Mouse (Mus musculus) heart, embryonic 11.5 days (tissue): ENCODE measurements around the gene Traf3ip3. TPM values are rescaled to one million over a fixed set of nuclear protein-coding genes. Genes with fewer than 3 reads are reported as not detected.

Source experiments
- ATAC-seq: fragments of 200-750 bp; cut with Nextera tagmentation; replicated peaks from 2 replicates; pipeline ENCODE4 v1.8.0; 2017; ENCODE audit warnings: moderate library complexity; ENCODE audit not compliant: insufficient number of reproducible peaks, low FRiP score, low TSS enrichment
- H3K27ac ChIP-seq: fragments of 300-500 bp; sonication (generic); 2 replicates; pipeline ENCODE4 v1.5.1; 2014; ENCODE audit warnings: mild to moderate bottlenecking, low read depth, low read length
- H3K27me3 ChIP-seq: fragments of 300-500 bp; sonication (generic); 2 replicates; pipeline ENCODE4 v1.6.1; 2014; ENCODE audit warnings: mild to moderate bottlenecking, low read length, mixed read lengths; ENCODE audit not compliant: control insufficient read depth, insufficient read depth
- H3K36me3 ChIP-seq: fragments of 300-500 bp; sonication (generic); 2 replicates; pipeline ENCODE4 v1.6.1; 2014; ENCODE audit warnings: mild to moderate bottlenecking, low read length, moderate library complexity, mixed read lengths; ENCODE audit not compliant: control insufficient read depth, insufficient read depth
- H3K4me1 ChIP-seq: fragments of 300-500 bp; sonication (generic); 2 replicates; pipeline ENCODE4 v1.6.1; 2014; ENCODE audit warnings: low read length; ENCODE audit not compliant: control insufficient read depth, insufficient read depth
- H3K4me2 ChIP-seq: fragments of 300-500 bp; sonication (generic); 2 replicates; pipeline ENCODE4 v1.6.1; 2014; ENCODE audit warnings: mild to moderate bottlenecking, moderate library complexity
- H3K4me3 ChIP-seq: fragments of 300-500 bp; sonication (generic); 2 replicates; pipeline ENCODE4 v1.5.1; 2014; ENCODE audit warnings: low read depth, low read length
- H3K9ac ChIP-seq: fragments of 300-500 bp; sonication (generic); 2 replicates; pipeline ENCODE4 v1.6.1; 2014; ENCODE audit warnings: mild to moderate bottlenecking, low read depth, low read length, moderate library complexity
- H3K9me3 ChIP-seq: fragments of 300-500 bp; sonication (generic); replicated peaks from 2 replicates; pipeline ENCODE4 v1.6.1; 2016; ENCODE audit warnings: low read length; ENCODE audit not compliant: control insufficient read depth
- WGBS: fragments of 180-500 bp; shearing (Covaris S2); extraction: QIAGEN DNeasy Blood & Tissue Kit; methylation state at CpG from one replicate; pipeline ENCODE4 v1.1.7; 2014; ENCODE audit not compliant: insufficient replicate concordance; 5-methylcytosine and 5-hydroxymethylcytosine counted together
- polyA plus RNA-seq: library from polyadenylated mRNA; unstranded; fragments of >200 nt; fragmentation: Nextera tagmentation; extraction: Ambion mirVana; gene quantifications from 2 replicates; pipeline ENCODE4 v1.2.1, GENCODE M21; 2014

Gene Traf3ip3
- polyA plus RNA-seq, 1 experiment from 2014 or later: 2.1 TPM

- Histone ChIP-seq H3K27me3 (no peaks in the 10 kb centered on the region), H3K4me2 (no peak overlapping the region), H3K4me1 (no peaks in the 10 kb centered on the region), H3K36me3 (no peaks in the 10 kb centered on the region), H3K9ac (no peak overlapping the region), H3K9me3 (no peaks in the 10 kb centered on the region), H3K4me3 (no peak overlapping the region), H3K27ac (no peak overlapping the region)
- WGBS: 62% methylated on average over 5 of the region's 5 CpGs
- ATAC-seq: no peak
Observed at GRCm38 (mm10) chr1:193220408-193220807, 18.9 kb upstream of the Traf3ip3 start.

GRCm38 (mm10) chr1:193216000-193216399 is 14.5 kb upstream of the Traf3ip3 start:
- H3K27me3 ChIP-seq: no peaks in the 10 kb centered on the region
- H3K9ac ChIP-seq: no peak overlapping the region
- H3K27ac ChIP-seq: no peak overlapping the region
- no peak overlapping the region for H3K4me3 ChIP-seq
- no peak overlapping the region for H3K4me2 ChIP-seq
- H3K36me3 ChIP-seq: no peaks in the 10 kb centered on the region
- 75% methylated on average over 3 of the region's 3 CpGs for WGBS
- H3K9me3 ChIP-seq: no peaks in the 10 kb centered on the region
- H3K4me1 ChIP-seq: no peaks in the 10 kb centered on the region
- ATAC-seq: no peak

- no peaks in the 10 kb centered on the region for H3K4me1 ChIP-seq
- ATAC-seq: no peak
- no peaks in the 10 kb centered on the region for H3K9me3 ChIP-seq
- 60% methylated on average over 5 of the region's 5 CpGs for WGBS
- H3K27ac ChIP-seq: no peak overlapping the region
- no peak overlapping the region for H3K4me3 ChIP-seq
- no peaks in the 10 kb centered on the region for H3K27me3 ChIP-seq
- H3K9ac ChIP-seq: no peak overlapping the region
- no peak overlapping the region for H3K4me2 ChIP-seq
- H3K36me3 ChIP-seq: no peaks in the 10 kb centered on the region
Observed at GRCm38 (mm10) chr1:193214053-193214452, 12.6 kb upstream of the Traf3ip3 start.

- no peak overlapping the region for H3K4me2 ChIP-seq
- no peaks in the 10 kb centered on the region for H3K4me1 ChIP-seq
- no peaks in the 10 kb centered on the region for H3K27me3 ChIP-seq
- H3K27ac ChIP-seq: no peak overlapping the region
- 65% methylated on average over 5 of the region's 5 CpGs for WGBS
- no peak for ATAC-seq
- H3K36me3 ChIP-seq: no peaks in the 10 kb centered on the region
- H3K9ac ChIP-seq: no peak overlapping the region
- no peaks in the 10 kb centered on the region for H3K9me3 ChIP-seq
- no peak overlapping the region for H3K4me3 ChIP-seq
Observed at GRCm38 (mm10) chr1:193211371-193211770, 9.9 kb upstream of the Traf3ip3 start.

- no peak for ATAC-seq
- WGBS: 36% methylated on average over 2 of the region's 2 CpGs
- Histone ChIP-seq H3K27me3 (no peaks in the 10 kb centered on the region), H3K9me3 (no peaks in the 10 kb centered on the region), H3K4me3 (no peak overlapping the region), H3K36me3 (no peaks in the 10 kb centered on the region), H3K9ac (no peak overlapping the region), H3K4me2 (no peak overlapping the region), H3K27ac (no peak overlapping the region), H3K4me1 (no peaks in the 10 kb centered on the region)
Observed at GRCm38 (mm10) chr1:193208178-193208577, 6.7 kb upstream of the Traf3ip3 start.

GRCm38 (mm10) chr1:193207503-193207902 is 6.0 kb upstream of the Traf3ip3 start, which contains the start of gene Lamb3:
Gene Lamb3, plus strand, starts transcription at chr1:193207699.
- WGBS: 76% methylated on average over 3 of the region's 3 CpGs
- Histone ChIP-seq H3K9me3 (no peaks in the 10 kb centered on the region), H3K36me3 (no peaks in the 10 kb centered on the region), H3K4me3 (no peak within 1 kb of the TSS), H3K27me3 (no peaks in the 10 kb centered on the region), H3K4me2 (no peak within 1 kb of the TSS), H3K9ac (no peak within 1 kb of the TSS), H3K27ac (no peak within 1 kb of the TSS), H3K4me1 (no peaks in the 10 kb centered on the region)
- ATAC-seq: no peak

- no peak for ATAC-seq
Observed at GRCm38 (mm10) chr1:193205431-193205830, 3.9 kb upstream of the Traf3ip3 start.

GRCm38 (mm10) chr1:193203821-193204220 is 2.3 kb upstream of the Traf3ip3 start:
- Histone ChIP-seq H3K9ac (no peak overlapping the region), H3K27me3 (no peaks in the 10 kb centered on the region), H3K4me3 (no peak overlapping the region), H3K9me3 (no peaks in the 10 kb centered on the region), H3K4me1 (no peaks in the 10 kb centered on the region), H3K27ac (no peak overlapping the region), H3K4me2 (no peak overlapping the region), H3K36me3 (no peaks in the 10 kb centered on the region)
- no peak for ATAC-seq
- WGBS: 59% methylated on average over 2 of the region's 2 CpGs

More at GRCm38 (mm10) chr1:193205431-193205830, 3.9 kb upstream of the Traf3ip3 start:
- Histone ChIP-seq H3K9ac (no peak overlapping the region), H3K27ac (no peak overlapping the region), H3K36me3 (no peaks in the 10 kb centered on the region), H3K27me3 (no peaks in the 10 kb centered on the region), H3K9me3 (no peaks in the 10 kb centered on the region), H3K4me3 (no peak overlapping the region), H3K4me2 (no peak overlapping the region), H3K4me1 (no peaks in the 10 kb centered on the region)
- WGBS: 82% methylated on average over 2 of the region's 2 CpGs

- H3K9me3 ChIP-seq: no peaks in the 10 kb centered on the region
- no peaks in the 10 kb centered on the region for H3K27me3 ChIP-seq
- H3K4me1 ChIP-seq: no peaks in the 10 kb centered on the region
- H3K36me3 ChIP-seq: no peaks in the 10 kb centered on the region
- H3K4me2 ChIP-seq: no peak overlapping the region
- H3K9ac ChIP-seq: no peak overlapping the region
- ATAC-seq: no peak
- H3K27ac ChIP-seq: no peak overlapping the region
- no peak overlapping the region for H3K4me3 ChIP-seq
- WGBS: 76% methylated on average over 8 of the region's 8 CpGs
Observed at GRCm38 (mm10) chr1:193200640-193201382, 692 bp downstream of the Traf3ip3 start.
